Mouse (Mus musculus) liver, embryonic 15.5 days (tissue): Measurements from ENCODE around the gene Chmp4b. TPM values are rescaled to one million over a fixed set of nuclear protein-coding genes. Genes with fewer than 3 reads are reported as not detected.

Experiments
- ATAC-seq: fragments of 200-750 bp; cut with Nextera tagmentation; 2 replicates; pipeline ENCODE4 v1.8.0; 2017; ENCODE audit warnings: moderate number of reproducible peaks, mild to moderate bottlenecking, moderate library complexity; ENCODE audit not compliant: insufficient read depth
- H3K27ac ChIP-seq: fragments of 300-500 bp; sonication (generic); replicated peaks from 2 replicates; pipeline ENCODE4 v1.5.1; 2015; ENCODE audit warnings: mild to moderate bottlenecking, inconsistent platforms
- H3K27me3 ChIP-seq: fragments of 300-500 bp; sonication (generic); 2 replicates; pipeline ENCODE4 v1.6.1; 2015; ENCODE audit warnings: mild to moderate bottlenecking, inconsistent platforms
- H3K36me3 ChIP-seq: fragments of 300-500 bp; sonication (generic); replicated peaks from 2 replicates; pipeline ENCODE4 v1.6.1; 2015; ENCODE audit warnings: moderate library complexity, mild to moderate bottlenecking, inconsistent platforms
- H3K4me1 ChIP-seq: fragments of 300-500 bp; sonication (generic); replicated peaks from 2 replicates; pipeline ENCODE4 v1.6.1; 2015; ENCODE audit warnings: inconsistent platforms
- H3K4me2 ChIP-seq: fragments of 300-500 bp; sonication (generic); 2 replicates; pipeline ENCODE4 v1.6.1; 2015; ENCODE audit warnings: moderate library complexity, mild to moderate bottlenecking, inconsistent platforms
- H3K4me3 ChIP-seq: fragments of 300-500 bp; sonication (generic); replicated peaks from 2 replicates; pipeline ENCODE4 v1.5.1; 2015; ENCODE audit warnings: mild to moderate bottlenecking, inconsistent platforms
- H3K9ac ChIP-seq: fragments of 300-500 bp; sonication (generic); 2 replicates; pipeline ENCODE4 v1.6.1; 2015; ENCODE audit warnings: moderate library complexity, mild to moderate bottlenecking, inconsistent platforms
- H3K9me3 ChIP-seq: fragments of 300-500 bp; sonication (generic); replicated peaks from 2 replicates; pipeline ENCODE4 v1.6.1; 2016; ENCODE audit warnings: inconsistent platforms
- WGBS: fragments of 180-500 bp; shearing (Covaris S2); methylation state at CpG from one replicate; pipeline ENCODE4 v1.1.7; 2015; ENCODE audit warnings: mixed read lengths; ENCODE audit not compliant: insufficient replicate concordance; 5-methylcytosine and 5-hydroxymethylcytosine counted together
- polyA plus RNA-seq: library from polyadenylated mRNA; unstranded; fragments of >200 nt; fragmentation: Nextera tagmentation; extraction: Ambion mirVana; gene quantifications from 2 replicates; pipeline ENCODE4 v1.2.1, GENCODE M21; 2015

The Chmp4b gene
- 11.7 and 13.9 TPM in 2 replicates for polyA plus RNA-seq

- H3K9ac ChIP-seq, result no peak within 1 kb of the TSS
- 48% methylated on average over 8 of the region's 8 CpGs for WGBS
- no peak for ATAC-seq
Observed at GRCm38 (mm10) chr2:154651363-154651762, at the start of gene Chmp4b. Chmp4b (plus strand) TSS chr2:154651705.

DNA sequence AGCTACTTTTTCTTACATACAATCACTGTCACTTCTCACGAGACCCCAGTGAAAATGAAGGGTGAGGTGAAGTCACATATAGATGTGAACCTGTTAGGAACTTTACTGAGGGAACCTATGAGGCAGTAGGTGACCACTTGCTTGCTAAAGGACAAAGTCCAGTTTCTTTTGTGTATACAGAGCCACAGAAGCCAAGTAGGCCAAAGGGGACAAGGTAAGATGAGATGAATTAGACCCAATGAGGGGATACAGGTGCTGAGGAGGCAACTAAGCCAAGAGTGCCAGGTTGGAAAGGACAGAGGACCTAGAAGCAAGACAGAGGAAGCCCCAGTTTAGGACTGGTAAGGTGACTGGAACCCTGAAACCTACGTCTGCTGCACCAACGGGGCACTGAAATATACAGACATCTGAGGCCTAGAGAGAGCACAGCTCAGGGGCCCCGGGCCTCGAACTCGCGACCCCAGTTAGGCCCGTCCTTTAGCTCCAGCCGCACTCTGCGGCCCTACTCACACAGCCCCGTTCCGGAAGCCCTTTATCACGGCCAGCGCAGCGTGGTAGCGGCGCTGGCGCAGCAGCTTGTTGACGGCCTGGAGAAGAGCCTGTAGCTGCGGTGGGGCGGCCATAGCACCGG lies 48.4 kb upstream of the Chmp4b start:
- Histone ChIP-seq H3K27me3 (no peaks in the 10 kb centered on the region), H3K36me3 (0 out of 2 replicates have a peak, but pooled peaks cover 3% of the 10 kb centered on the region), H3K4me1 (peaks cover 42% of the 10 kb centered on the region), H3K9ac (peak overlapping the region; percentile 83), H3K9me3 (no peaks in the 10 kb centered on the region), H3K4me2 (peak overlapping the region; percentile 71), H3K27ac (peak overlapping the region; percentile 89), H3K4me3 (peak overlapping the region; percentile 70)
- ATAC-seq, result peak; percentile 1
- 4% methylated on average over 22 of the region's 22 CpGs for whole genome bisulfite sequencing

More at GRCm38 (mm10) chr2:154651363-154651762, at the start of gene Chmp4b:
- H3K36me3 ChIP-seq, result no peaks in the 10 kb centered on the region; the same call in 1 of the 2 replicates
- H3K4me2 ChIP-seq, result no peak within 1 kb of the TSS
- no peak within 1 kb of the TSS for H3K27ac ChIP-seq
- no peak within 1 kb of the TSS for H3K4me3 ChIP-seq
- no peaks in the 10 kb centered on the region for H3K27me3 ChIP-seq
- peaks cover 11% of the 10 kb centered on the region for H3K4me1 ChIP-seq
- no peaks in the 10 kb centered on the region; the same call in 1 of the 2 replicates for H3K9me3 ChIP-seq

DNA sequence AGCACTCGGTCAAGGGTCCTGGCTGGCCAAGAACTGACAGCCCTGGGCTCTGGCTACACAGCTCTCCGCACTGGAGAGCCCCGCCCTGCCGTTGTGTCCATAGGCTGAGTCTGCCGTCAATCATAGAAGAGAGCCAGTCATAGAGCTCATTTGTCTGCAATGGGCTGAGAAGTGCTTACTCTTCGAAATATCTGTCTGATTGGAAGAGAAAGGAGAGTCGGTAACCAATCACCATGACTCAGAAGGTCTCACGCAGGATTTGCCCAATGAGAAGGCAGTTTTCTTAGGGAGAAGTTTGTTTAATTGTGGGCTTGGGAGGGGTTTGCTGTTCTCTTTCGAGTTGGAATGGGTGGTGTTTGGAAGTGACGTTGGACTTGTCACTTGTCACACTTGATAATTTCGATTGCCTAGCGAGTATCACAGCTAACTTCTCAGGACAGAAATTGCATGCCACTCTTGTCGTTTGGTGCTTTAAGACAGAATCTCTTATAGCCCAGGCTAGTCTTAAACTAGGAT lies 47.8 kb upstream of the Chmp4b start, which contains the start of gene Pxmp4:
TSS of gene Pxmp4 (minus strand) at position 71 of the 516 bp plus-strand sequence.
- peak within 1 kb of the TSS; percentile 93 for H3K27ac ChIP-seq
- 0% methylated on average over 13 of the region's 13 CpGs for WGBS
- H3K36me3 ChIP-seq, result 0 out of 2 replicates have a peak, but pooled peaks cover 3% of the 10 kb centered on the region
- ATAC-seq, result peak; percentile 100
- peak within 1 kb of the TSS; percentile 83 for H3K9ac ChIP-seq
- H3K4me2 ChIP-seq, result peak within 1 kb of the TSS; percentile 82
- peaks cover 44% of the 10 kb centered on the region for H3K4me1 ChIP-seq
- H3K27me3 ChIP-seq, result peaks cover 4% of the 10 kb centered on the region; the same call in 1 of the 2 replicates
- H3K9me3 ChIP-seq, result no peaks in the 10 kb centered on the region
- peak within 1 kb of the TSS; percentile 70 for H3K4me3 ChIP-seq

DNA sequence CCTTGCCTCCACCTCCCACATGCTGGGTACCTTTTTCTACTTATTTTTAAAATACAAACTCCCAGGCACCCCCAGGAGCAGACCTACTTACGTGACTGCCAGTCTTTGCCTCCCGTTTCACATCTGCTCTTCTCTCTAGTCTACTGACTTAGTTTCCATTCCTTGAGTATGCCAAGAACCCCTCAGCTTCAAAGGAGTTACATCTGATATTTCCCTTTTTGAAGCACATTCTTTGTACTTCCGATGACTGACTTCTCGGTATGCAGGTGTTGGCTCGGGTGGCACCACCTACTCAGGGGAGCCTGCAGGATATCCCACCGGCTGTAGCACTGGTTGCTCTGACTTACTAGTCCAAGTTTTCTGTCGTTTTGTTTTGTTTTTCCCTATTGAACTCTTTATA lies 47.3 kb upstream of the Chmp4b start:
- Histone ChIP-seq H3K4me2 (peak overlapping the region; percentile 82), H3K36me3 (0 out of 2 replicates have a peak, but pooled peaks cover 3% of the 10 kb centered on the region), H3K27ac (peak overlapping the region; percentile 93), H3K4me1 (peaks cover 49% of the 10 kb centered on the region), H3K9ac (peak overlapping the region; percentile 63), H3K27me3 (peaks cover 7% of the 10 kb centered on the region; the same call in 1 of the 2 replicates), H3K4me3 (peak overlapping the region; percentile 57), H3K9me3 (no peaks in the 10 kb centered on the region)
- WGBS, result 12% methylated on average over 7 of the region's 7 CpGs
- ATAC-seq, result no peak

DNA sequence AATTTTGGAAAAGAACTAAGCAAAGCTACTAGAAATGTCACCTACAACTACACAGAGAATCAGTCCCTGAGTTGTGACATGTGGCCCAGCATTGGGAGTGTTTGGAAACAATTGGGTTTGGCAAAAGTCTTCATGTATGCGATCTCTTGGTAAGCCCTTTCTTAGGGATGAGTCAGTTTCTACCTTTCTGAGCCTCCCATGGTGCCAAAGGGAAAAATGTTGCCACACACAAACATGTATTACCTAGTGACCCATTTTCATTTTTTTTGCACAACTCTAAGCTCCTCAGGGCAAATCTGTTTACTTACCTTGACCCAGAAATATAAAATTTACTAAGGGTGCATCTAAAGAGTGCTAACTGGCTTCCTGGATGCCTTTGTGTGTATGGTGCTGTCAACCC lies 44.5 kb upstream of the Chmp4b start:
- Histone ChIP-seq H3K9ac (no peak overlapping the region), H3K36me3 (no peaks in the 10 kb centered on the region), H3K27me3 (peaks cover 7% of the 10 kb centered on the region; the same call in 1 of the 2 replicates), H3K9me3 (no peaks in the 10 kb centered on the region), H3K4me1 (peaks cover 59% of the 10 kb centered on the region), H3K4me3 (no peak overlapping the region), H3K4me2 (no peak overlapping the region), H3K27ac (no peak overlapping the region)
- no peak for ATAC-seq
- WGBS, result 70% methylated on average over 1 of the region's 1 CpGs

DNA sequence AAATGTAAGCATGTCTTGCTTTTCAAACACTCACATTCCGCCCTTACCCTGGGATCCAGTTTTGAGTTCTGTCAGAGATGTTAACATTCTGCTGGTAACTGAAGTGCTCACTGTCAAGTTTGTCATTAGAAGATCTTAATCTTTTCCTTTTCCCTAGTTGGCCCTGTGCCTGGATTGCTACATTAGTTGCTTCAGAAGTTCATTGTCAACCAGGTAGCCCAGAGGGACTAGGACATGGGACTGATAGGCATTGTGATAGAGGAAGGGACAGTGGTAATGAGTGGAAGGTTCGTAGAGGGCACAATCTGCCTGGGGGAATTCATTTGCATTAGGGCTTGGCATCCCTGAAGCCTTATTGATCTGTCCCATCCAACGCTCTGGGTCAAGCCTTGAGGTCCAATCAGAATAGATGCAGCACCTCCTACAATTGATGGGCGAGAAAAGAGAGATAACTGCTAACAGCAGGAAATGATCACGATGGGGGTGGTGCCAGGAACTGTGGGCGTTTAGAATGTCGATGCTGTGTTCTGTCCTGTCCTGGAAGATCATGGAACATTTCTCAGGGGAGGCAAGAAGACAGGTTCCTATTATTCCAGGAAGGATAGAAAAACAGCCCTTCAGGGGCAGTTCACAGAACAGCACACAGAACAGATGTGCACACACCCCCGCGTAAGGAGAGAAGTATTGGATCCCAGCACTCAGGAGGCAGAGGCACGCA lies 42.3 kb upstream of the Chmp4b start:
- no peaks in the 10 kb centered on the region for H3K9me3 ChIP-seq
- 39% methylated on average over 10 of the region's 10 CpGs for WGBS
- H3K9ac ChIP-seq, result no peak overlapping the region
- H3K27me3 ChIP-seq, result peaks cover 7% of the 10 kb centered on the region; the same call in 1 of the 2 replicates
- ATAC-seq, result no peak
- no peaks in the 10 kb centered on the region for H3K36me3 ChIP-seq
- H3K4me3 ChIP-seq, result no peak overlapping the region
- H3K27ac ChIP-seq, result no peak overlapping the region
- H3K4me1 ChIP-seq, result peaks cover 63% of the 10 kb centered on the region
- H3K4me2 ChIP-seq, result no peak overlapping the region

DNA sequence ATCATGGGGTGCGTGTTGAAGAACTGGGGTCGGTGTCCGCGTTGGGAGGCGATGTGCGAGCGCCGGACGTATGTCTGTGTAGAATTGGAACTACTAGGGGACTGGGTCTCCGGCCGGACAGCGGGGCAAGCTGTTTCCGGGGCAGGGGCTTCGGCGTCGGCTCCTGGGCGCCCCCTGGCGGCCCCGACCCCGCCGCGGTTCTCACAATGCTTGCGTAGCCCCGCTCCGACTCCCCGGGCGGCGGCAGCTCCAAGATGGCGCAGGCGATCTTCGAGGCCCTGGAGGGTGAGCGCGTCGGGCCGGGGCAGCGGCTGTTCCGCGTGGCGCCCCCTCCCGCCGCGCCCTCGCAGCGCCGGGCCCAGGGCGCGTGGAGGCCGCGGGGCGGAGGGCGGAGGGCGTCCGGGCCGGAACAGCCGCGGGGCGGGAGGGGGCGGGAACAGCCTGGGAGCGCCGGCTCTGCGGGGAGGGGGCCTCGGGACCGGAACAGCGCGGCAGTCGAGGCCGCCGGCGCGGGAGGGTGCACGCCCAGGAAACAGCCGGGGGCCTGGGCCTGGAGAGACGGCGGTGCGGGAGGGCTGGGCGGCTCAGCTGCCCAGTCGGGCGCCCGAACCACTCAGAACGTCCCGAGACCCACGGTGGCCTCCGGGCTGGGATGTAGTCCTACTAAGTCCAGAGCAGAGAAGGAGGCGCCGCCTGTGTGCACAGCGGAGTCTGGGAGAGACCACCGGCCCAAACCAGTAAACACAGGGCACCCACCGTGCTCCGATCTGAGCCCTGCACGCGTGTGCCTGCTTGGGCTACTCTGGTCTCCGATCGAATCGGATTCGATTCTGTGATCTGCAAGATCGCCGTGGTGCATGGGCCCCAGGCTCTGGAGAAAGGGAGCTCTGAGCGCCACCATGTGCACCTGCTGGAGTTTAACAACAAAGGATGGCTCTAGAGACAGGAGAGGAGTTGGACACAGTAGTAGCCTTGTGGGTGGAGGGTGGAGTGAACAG lies 38.1 kb upstream of the Chmp4b start, which contains the start of the genes Zfp341 and 4930519P11Rik:
TSS of gene Zfp341 (plus strand) at position 180 of the 998 bp plus-strand sequence.
TSS of gene 4930519P11Rik (minus strand) at position 320 of the 998 bp plus-strand sequence.
- under 1% methylated on average over 84 of the region's 98 CpGs for WGBS

DNA sequence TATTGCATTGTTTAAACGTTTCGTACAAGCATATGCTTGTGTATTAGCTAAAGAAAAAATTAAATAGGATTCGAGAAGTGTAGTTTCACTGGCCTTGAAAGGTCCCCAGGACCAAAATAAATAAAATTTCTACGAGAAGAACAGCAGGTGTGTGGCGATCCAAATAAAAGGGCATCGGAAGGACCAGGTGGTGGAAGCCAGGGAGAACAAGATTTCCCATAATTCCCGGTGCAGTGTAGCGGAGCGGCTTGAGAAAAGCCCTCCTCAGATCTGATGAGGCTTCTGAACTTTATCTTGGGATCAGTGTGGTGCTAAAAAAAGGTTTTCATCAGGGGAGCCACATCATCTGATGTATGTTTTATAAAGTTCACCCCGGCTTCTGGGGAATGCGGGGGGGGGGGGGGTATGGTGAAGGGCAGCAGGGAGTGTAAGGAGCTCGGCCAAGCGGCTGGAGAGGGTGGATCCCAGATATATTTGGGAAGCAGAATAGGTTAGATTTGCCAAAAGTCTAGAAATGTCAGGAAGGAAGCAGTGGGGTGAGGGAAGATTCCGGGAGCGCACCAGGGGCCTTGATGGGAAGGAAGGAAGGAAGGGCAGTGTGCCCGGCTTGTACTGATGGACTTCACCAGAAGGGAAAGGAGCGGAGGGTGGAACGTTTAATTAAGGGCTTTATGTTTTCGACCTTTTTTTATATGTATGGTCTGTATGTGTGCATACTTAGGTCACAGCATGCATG lies 36.5 kb upstream of the Chmp4b start:
- Histone ChIP-seq H3K36me3 (no peaks in the 10 kb centered on the region), H3K4me3 (peak overlapping the region; percentile 76), H3K27me3 (no peaks in the 10 kb centered on the region), H3K4me2 (peak overlapping the region; percentile 96), H3K9ac (peak overlapping the region; percentile 49), H3K27ac (peak overlapping the region; percentile 96), H3K9me3 (no peaks in the 10 kb centered on the region), H3K4me1 (peaks cover 55% of the 10 kb centered on the region)
- WGBS, result 43% methylated on average over 19 of the region's 19 CpGs
- ATAC-seq, result no peak

More for the DNA sequence above, 38.1 kb upstream of the Chmp4b start, which contains the start of the genes Zfp341 and 4930519P11Rik:
- H3K36me3 ChIP-seq, result no peaks in the 10 kb centered on the region
- peak within 1 kb of the TSS; percentile 96 for H3K4me2 ChIP-seq
- peaks cover 69% of the 10 kb centered on the region for H3K4me1 ChIP-seq
- peak within 1 kb of the TSS; percentile 89 for H3K9ac ChIP-seq
- H3K9me3 ChIP-seq, result no peaks in the 10 kb centered on the region
- peaks cover 7% of the 10 kb centered on the region; the same call in 1 of the 2 replicates for H3K27me3 ChIP-seq
- peak within 1 kb of the TSS; percentile 76 for H3K4me3 ChIP-seq
- ATAC-seq, result peak; percentile 86
- peak within 1 kb of the TSS; percentile 96 for H3K27ac ChIP-seq

- Histone ChIP-seq H3K9me3 (no peaks in the 10 kb centered on the region), H3K27ac (peak overlapping the region; percentile 96), H3K27me3 (no peaks in the 10 kb centered on the region), H3K4me2 (peak overlapping the region; percentile 96), H3K4me3 (peak overlapping the region; percentile 76), H3K36me3 (no peaks in the 10 kb centered on the region), H3K9ac (peak overlapping the region; percentile 49), H3K4me1 (peaks cover 50% of the 10 kb centered on the region)
- ATAC-seq, result no peak
- 21% methylated on average over 5 of the region's 5 CpGs for WGBS
Observed at GRCm38 (mm10) chr2:154615674-154616073, 35.8 kb upstream of the Chmp4b start.
